Mouse (Mus musculus): ENCODE results near the gene Gm19684. TPM values are rescaled to one million over a fixed set of nuclear protein-coding genes. Genes with fewer than 3 reads are reported as not detected.
A peak's percentile ranks its signal among the peaks of the same experiment; 100 is the strongest.
"Not testable (repeated sequence)": the region's sequence is repeated elsewhere in the genome, so short reads cannot be mapped to it uniquely, and the experiment has no call there.

The Gm19684 gene
- polyA plus RNA-seq, 1 experiment from 2014 or later, result not detected

GRCm38 (mm10) chr17:36110641-36111509, 10.6 kb upstream of the Gm19684 start:
- H3K4me2 ChIP-seq (replicated peaks), result peak overlapping the region; percentile 73
- not testable (repeated sequence) for H3K36me3 ChIP-seq, H3K4me1 ChIP-seq, H3K9me3 ChIP-seq, H3K27ac ChIP-seq
- peak; percentile 38; the same call in 1 of the 2 replicates for ATAC-seq (ENCODE audit: low FRiP score, low read depth)
- 1% methylated on average over 52 of the region's 57 CpGs for WGBS
- peak overlapping the region; percentile 45; the same call in 1 of the 2 replicates for H3K9ac ChIP-seq
- H3K27me3 ChIP-seq, result peaks cover 43% of the 10 kb centered on the region
- peak overlapping the region; percentile 42 for H3K4me3 ChIP-seq

- H3K9ac ChIP-seq, result peak overlapping the region; percentile 45; the same call in 1 of the 2 replicates
- peak; percentile 13; the same call in 1 of the 2 replicates for ATAC-seq (ENCODE audit: low FRiP score, low read depth)
These were observed 10.0 kb upstream of the Gm19684 start for GRCm38 (mm10) chr17:36111510-36111868.

GRCm38 (mm10) chr17:36113979-36114593, 7.4 kb upstream of the Gm19684 start:
- peaks cover 50% of the 10 kb centered on the region for H3K27me3 ChIP-seq
- not testable (repeated sequence) for H3K4me1 ChIP-seq; H3K4me3 ChIP-seq; H3K9me3 ChIP-seq; H3K36me3 ChIP-seq; H3K4me2 ChIP-seq (replicated peaks); H3K9ac ChIP-seq; H3K27ac ChIP-seq
- peak; percentile 54 for ATAC-seq (ENCODE audit: low FRiP score, low read depth)
- 21% methylated on average over 6 of the region's 6 CpGs for WGBS

More at GRCm38 (mm10) chr17:36111510-36111868, 10.0 kb upstream of the Gm19684 start:
- not testable (repeated sequence) for H3K27ac ChIP-seq, H3K36me3 ChIP-seq, H3K9me3 ChIP-seq, H3K4me1 ChIP-seq
- Histone ChIP-seq H3K4me3 (peak overlapping the region; percentile 42), H3K27me3 (peaks cover 47% of the 10 kb centered on the region), H3K4me2 (replicated peaks) (peak overlapping the region; percentile 73)
- WGBS, result 3% methylated on average over 10 of the region's 10 CpGs

GRCm38 (mm10) chr17:36116545-36116944, 4.9 kb upstream of the Gm19684 start:
- WGBS, result 29% methylated on average over 3 of the region's 3 CpGs
- not testable (repeated sequence) for H3K9me3 ChIP-seq; H3K27ac ChIP-seq; ATAC-seq (ENCODE audit: low FRiP score, low read depth); H3K9ac ChIP-seq; H3K4me1 ChIP-seq; H3K4me2 ChIP-seq (replicated peaks); H3K4me3 ChIP-seq; H3K36me3 ChIP-seq
- peaks cover 50% of the 10 kb centered on the region for H3K27me3 ChIP-seq

- not testable (repeated sequence) for ATAC-seq (ENCODE audit: low FRiP score, low read depth); H3K4me1 ChIP-seq; H3K36me3 ChIP-seq; H3K9me3 ChIP-seq; H3K9ac ChIP-seq; H3K27ac ChIP-seq
- H3K4me2 ChIP-seq (replicated peaks), result peak overlapping the region; percentile 25; the same call in 1 of the 2 replicates
- H3K4me3 ChIP-seq, result peak overlapping the region; percentile 8; the same call in 1 of the 2 replicates
- H3K27me3 ChIP-seq, result peaks cover 48% of the 10 kb centered on the region
- WGBS, result 9% methylated on average over 18 of the region's 18 CpGs
These were observed 639 bp upstream of the Gm19684 start for GRCm38 (mm10) chr17:36120839-36121238.

GRCm38 (mm10) chr17:36124111-36124510, 2.6 kb downstream of the Gm19684 start:
- not testable (repeated sequence) for ATAC-seq (ENCODE audit: low FRiP score, low read depth); H3K4me1 ChIP-seq; H3K4me3 ChIP-seq; H3K27ac ChIP-seq; H3K9ac ChIP-seq; H3K4me2 ChIP-seq (replicated peaks); H3K9me3 ChIP-seq; H3K36me3 ChIP-seq
- peaks cover 49% of the 10 kb centered on the region for H3K27me3 ChIP-seq
- 57% methylated on average over 3 of the region's 3 CpGs for WGBS

GRCm38 (mm10) chr17:36128525-36128924, 7.0 kb downstream of the Gm19684 start:
- H3K4me1 ChIP-seq; H3K9me3 ChIP-seq; H3K27ac ChIP-seq; H3K9ac ChIP-seq; H3K4me2 ChIP-seq (replicated peaks); ATAC-seq (ENCODE audit: low FRiP score, low read depth); H3K4me3 ChIP-seq; H3K36me3 ChIP-seq: not testable (repeated sequence)
- peaks cover 48% of the 10 kb centered on the region for H3K27me3 ChIP-seq
- 60% methylated on average over 12 of the region's 13 CpGs for WGBS

- WGBS, result 29% methylated on average over 27 of the region's 28 CpGs
- not testable (repeated sequence) for ATAC-seq (ENCODE audit: low FRiP score, low read depth); H3K4me2 ChIP-seq (replicated peaks)
These were observed 7.7 kb downstream of the Gm19684 start, which contains the start of gene Gm7030 for GRCm38 (mm10) chr17:36128968-36129817. Gene Gm7030 (minus strand): TSS chr17:36129425.

GRCm38 (mm10) chr17:36131516-36132265, 10.2 kb downstream of the Gm19684 start:
- Histone ChIP-seq H3K27ac (no peak overlapping the region), H3K9ac (no peak overlapping the region), H3K4me2 (replicated peaks) (no peak overlapping the region), H3K9me3 (no peaks in the 10 kb centered on the region), H3K4me1 (no peaks in the 10 kb centered on the region), H3K27me3 (peaks cover 62% of the 10 kb centered on the region), H3K4me3 (no peak overlapping the region), H3K36me3 (no peaks in the 10 kb centered on the region)
- no peak for ATAC-seq (ENCODE audit: low FRiP score, low read depth)
- WGBS, result 64% methylated on average over 5 of the region's 5 CpGs

More at GRCm38 (mm10) chr17:36128968-36129817, 7.7 kb downstream of the Gm19684 start, which contains the start of gene Gm7030:
- not testable (repeated sequence) for H3K9ac ChIP-seq, H3K4me3 ChIP-seq, H3K27ac ChIP-seq, H3K9me3 ChIP-seq, H3K36me3 ChIP-seq, H3K4me1 ChIP-seq
- H3K27me3 ChIP-seq, result peaks cover 54% of the 10 kb centered on the region

- H3K27ac ChIP-seq; H3K9me3 ChIP-seq; H3K36me3 ChIP-seq; H3K4me1 ChIP-seq; ATAC-seq (ENCODE audit: low FRiP score, low read depth); H3K4me3 ChIP-seq; H3K9ac ChIP-seq; H3K4me2 ChIP-seq (replicated peaks): not testable (repeated sequence)
- H3K27me3 ChIP-seq, result peaks cover 57% of the 10 kb centered on the region
These were observed 14.1 kb downstream of the Gm19684 start for GRCm38 (mm10) chr17:36135421-36136231.
